ENCODE assay signal across 7 mouse cellular contexts in the genomic region with DNA sequence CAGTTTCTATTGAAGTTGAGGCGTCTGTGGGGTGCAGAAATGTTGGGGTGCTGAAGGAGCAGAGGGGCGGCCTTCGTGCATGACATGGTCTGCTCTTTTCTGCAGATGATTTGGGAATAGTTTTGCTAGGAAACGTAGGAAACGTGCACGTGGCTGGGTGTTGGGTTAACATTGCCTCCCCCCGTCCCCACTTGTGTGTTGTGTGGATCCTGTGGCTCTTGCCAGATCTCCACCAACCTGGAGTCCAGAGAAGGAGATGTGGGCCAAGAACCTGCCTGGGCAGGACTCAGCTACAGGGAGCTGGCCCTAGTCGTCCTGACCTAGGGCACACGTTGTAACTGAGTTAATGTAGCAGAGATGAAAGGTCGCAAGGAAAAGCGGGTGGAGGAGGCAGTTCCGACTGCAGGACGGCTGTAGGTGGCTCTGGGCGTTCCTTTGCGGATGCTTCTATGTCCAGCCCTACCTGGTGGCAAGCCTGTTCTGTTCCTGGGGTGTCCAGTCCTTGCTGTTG.
DNase-seq lines count a peak whose midpoint lies in the region; ATAC-seq and TF ChIP-seq lines count a peak whose summit lies in the region.

No protein-coding gene starts in this region.

- ATAC-seq in embryonic facial prominence, embryonic 12.5 days (ENCODE audit: insufficient number of reproducible peaks, insufficient read depth, low FRiP score, low TSS enrichment) = no peak
- no peak for ATAC-seq in midbrain, embryonic 11.5 days (ENCODE audit: low FRiP score)

- no peaks in the 10 kb centered on the region for H3K27me3 ChIP-seq in testis, adult 2 months (ENCODE audit: control insufficient read depth, insufficient read depth, low read length)
- peaks cover 24% of the 10 kb centered on the region for H3K27me3 ChIP-seq in embryonic facial prominence, embryonic 12.5 days
- H3K27me3 ChIP-seq in midbrain, embryonic 11.5 days (ENCODE audit: control insufficient read depth, insufficient read depth, low read length) = peaks cover 28% of the 10 kb centered on the region

- no peaks in the 10 kb centered on the region for H3K36me3 ChIP-seq in testis, adult 2 months (ENCODE audit: control insufficient read depth, insufficient read depth, low read length)
- H3K36me3 ChIP-seq in embryonic facial prominence, embryonic 12.5 days = no peaks in the 10 kb centered on the region
- no peaks in the 10 kb centered on the region for H3K36me3 ChIP-seq in midbrain, embryonic 11.5 days (ENCODE audit: control insufficient read depth, insufficient read depth, low read length)

- TF ChIP-seq CTCF in testis, adult 2 months (IDR thresholded peaks at IDR 0.05; ENCODE audit: control insufficient read depth, insufficient read depth, insufficient replicate concordance, low read depth, low read length) = no peak

- peaks cover 16% of the 10 kb centered on the region for H3K4me1 ChIP-seq in testis, adult 2 months (ENCODE audit: control insufficient read depth, insufficient read depth, low read length)
- H3K4me1 ChIP-seq in embryonic facial prominence, embryonic 12.5 days = peaks cover 81% of the 10 kb centered on the region
- H3K4me1 ChIP-seq in midbrain, embryonic 11.5 days (ENCODE audit: control insufficient read depth, insufficient read depth, low read length) = peaks cover 75% of the 10 kb centered on the region

- H3K9me3 ChIP-seq in embryonic facial prominence, embryonic 12.5 days = no peaks in the 10 kb centered on the region
- H3K9me3 ChIP-seq in midbrain, embryonic 11.5 days (ENCODE audit: control insufficient read depth, low read length) = no peaks in the 10 kb centered on the region

- H3K4me2 ChIP-seq in embryonic facial prominence, embryonic 12.5 days (replicated peaks) = peak overlapping the region; percentile 98
- peak overlapping the region; percentile 96 for H3K4me2 ChIP-seq in midbrain, embryonic 11.5 days

- no peak for TF ChIP-seq POLR2A in testis, adult 2 months (IDR thresholded peaks at IDR 0.05; ENCODE audit: control insufficient read depth, low read depth, low read length)

- H3K9ac ChIP-seq in embryonic facial prominence, embryonic 12.5 days = peak overlapping the region; percentile 59
- H3K9ac ChIP-seq in midbrain, embryonic 11.5 days (ENCODE audit: low read length) = peak overlapping the region; percentile 98

- WGBS in embryonic facial prominence, embryonic 12.5 days = 6% methylated on average over 15 of the region's 15 CpGs
- 2% methylated on average over 15 of the region's 15 CpGs for WGBS in midbrain, embryonic 11.5 days

- no peak for DNase-seq in testis, postnatal 10 days (ENCODE audit: low spot score)
- DNase-seq in kidney, adult 11 months = peak; percentile 79
- DNase-seq in midbrain, embryonic 11.5 days (ENCODE audit: low spot score, missing footprints) = peak; percentile 93
- DNase-seq in gastrocnemius, postnatal 4 days (ENCODE audit: low spot score in 2 of 2) = no peak
- DNase-seq in right cerebral cortex, adult 2 months (ENCODE audit: low spot score in 2 of 2) = no peak

- H3K4me3 ChIP-seq in testis, adult 2 months (ENCODE audit: control insufficient read depth, low read depth, low read length) = peak overlapping the region; percentile 59
- H3K4me3 ChIP-seq in embryonic facial prominence, embryonic 12.5 days = peak overlapping the region; percentile 70
- peak overlapping the region; percentile 85 for H3K4me3 ChIP-seq in midbrain, embryonic 11.5 days (ENCODE audit: low read depth, low read length)

- no peak overlapping the region for H3K27ac ChIP-seq in testis, adult 2 months (ENCODE audit: control insufficient read depth, insufficient read depth, low read depth, low read length)
- H3K27ac ChIP-seq in embryonic facial prominence, embryonic 12.5 days = peak overlapping the region; percentile 91; the same call in 1 of the 2 replicates
- H3K27ac ChIP-seq in midbrain, embryonic 11.5 days (ENCODE audit: low read depth, low read length) = peak overlapping the region; percentile 100

Comparison
In these comparisons a context has a peak if more than half of its experiments do, and no peak if none do; other contexts are left out.
1. DNase-seq: peak in kidney, adult 11 months (single experiment) and midbrain, embryonic 11.5 days (single experiment); none in testis, postnatal 10 days (single experiment), gastrocnemius, postnatal 4 days (0 of 2) and right cerebral cortex, adult 2 months (0 of 2).
2. Peak in every context shown above with its lines, with median percentiles within 50 percentile points of each other: H3K4me3 ChIP-seq.